Mouse (Mus musculus) bone marrow, adult 2 months (tissue): ENCODE measurements around the gene Gm527.

Experiments
- CTCF ChIP-seq: fragments of 200-500 bp; IDR thresholded peaks from 2 replicates; pipeline ENCODE4 v1.5.1; 2011; ENCODE audit warnings: low read length, control low read depth; ENCODE audit not compliant: control insufficient read depth, insufficient read depth
- POLR2A ChIP-seq: fragments of 200-500 bp; IDR thresholded peaks from 2 replicates; pipeline ENCODE4 v1.6.1; 2011; ENCODE audit warnings: low read depth, mild to moderate bottlenecking, control low read depth, low read length, borderline replicate concordance; ENCODE audit not compliant: control insufficient read depth

GRCm38 (mm10) chr12:64964560-64964959 is 46.9 kb downstream of the Gm527 start:
- no peak for TF ChIP-seq CTCF
- TF ChIP-seq POLR2A, result no peak
